Mouse (Mus musculus) gastrocnemius, postnatal 4 days (tissue): Measurements from ENCODE around the gene Il1a. TPM values are rescaled to one million over a fixed set of nuclear protein-coding genes. Genes with fewer than 3 reads are reported as not detected.

Experiments
- DNase-seq, 2 experiments: peaks; one replicate each; pipeline ENCODE4 v3.0.0; 2021 to 2022; ENCODE audit warnings: low spot score in 2 of 2, mixed read lengths in 2 of 2
- total RNA-seq, 2 experiments: library from RNA; stranded (reverse); gene quantifications; 2 replicates each; pipeline ENCODE4 v1.2.3; 2021

Gene Il1a
- total RNA-seq, 2 experiments from 2014 or later, result not detected

GRCm38 (mm10) chr2:129265316-129265715 is 44.5 kb downstream of the Il1a start:
- DNase-seq, result no peak

GRCm38 (mm10) chr2:129263073-129263472 is 46.7 kb downstream of the Il1a start:
- no peak for DNase-seq

- DNase-seq, result no peak
Observed at GRCm38 (mm10) chr2:129261151-129261794, 48.5 kb downstream of the Il1a start.

GRCm38 (mm10) chr2:129260646-129261045 is 49.1 kb downstream of the Il1a start:
- no peak for DNase-seq

- DNase-seq, result peak; percentile 31 to 59
Observed at GRCm38 (mm10) chr2:129258475-129259211, 51.1 kb downstream of the Il1a start.

GRCm38 (mm10) chr2:129258056-129258455 is 51.7 kb downstream of the Il1a start:
- DNase-seq, result no peak

GRCm38 (mm10) chr2:129256006-129256405 is 53.8 kb downstream of the Il1a start:
- peak in 1 of 2 experiments; percentile 14 for DNase-seq

- DNase-seq, result no peak
Observed at GRCm38 (mm10) chr2:129254076-129254475, 55.7 kb downstream of the Il1a start.

- DNase-seq, result no peak
Observed at GRCm38 (mm10) chr2:129253631-129253970, 56.2 kb downstream of the Il1a start.

- no peak for DNase-seq
Observed at GRCm38 (mm10) chr2:129252836-129253630, 56.7 kb downstream of the Il1a start.

Other genes starting within 250 kb of the Il1a start
- gene Ttl, start 244.0 kb downstream of the Il1a start, total RNA-seq, result 10 to 100 TPM; 17.0 to 18.3 TPM
- 10 to 100 TPM; 16.4 to 17.8 TPM for gene Polr1b, start 209.0 kb downstream of the Il1a start, total RNA-seq
- gene Chchd5, start 180.3 kb downstream of the Il1a start, total RNA-seq, result 10 to 100 TPM; 13.5 to 15.2 TPM
- 10 to 100 TPM; 16.9 to 18.7 TPM for gene Slc20a1, start 111.2 kb downstream of the Il1a start, total RNA-seq
- 10 to 100 TPM; 14.0 to 15.6 TPM for gene Ckap2l, start 12.8 kb downstream of the Il1a start, total RNA-seq
- under 1 TPM in 1 of 2 experiments, not detected in 1; 0.52 TPM for gene Il1b, start 61.2 kb upstream of the Il1a start, total RNA-seq
- under 1 TPM in 1 of 2 experiments, not detected in 1; 0.18 TPM for gene F830045P16Rik, start 226.6 kb upstream of the Il1a start, total RNA-seq